Mouse (Mus musculus): ENCODE results near the gene Ikzf2.

- TF ChIP-seq GATA1 (IDR thresholded peaks at IDR 0.05; ENCODE audit: low read length), result no peak
- TF ChIP-seq TAL1 (IDR thresholded peaks at IDR 0.05; ENCODE audit: low read length), result no peak
Measured at GRCm38 (mm10) chr1:69521656-69522055, 165.4 kb downstream of the Ikzf2 start.
